Mouse (Mus musculus) liver, embryonic 13.5 days (tissue): ENCODE results near the gene Dedd2. TPM values are rescaled to one million over a fixed set of nuclear protein-coding genes. Genes with fewer than 3 reads are reported as not detected.
A peak's percentile ranks its signal among the peaks of the same experiment; 100 is the strongest.

Experiments used
- ATAC-seq: fragments of 200-750 bp; cut with Nextera tagmentation; 2 replicates; pipeline ENCODE4 v1.8.0; 2017; ENCODE audit warnings: low read depth, mild to moderate bottlenecking, moderate number of reproducible peaks, moderate library complexity
- DNase-seq: peaks from one replicate; pipeline ENCODE4 v3.0.0; 2022
- H3K27ac ChIP-seq: fragments of 300-500 bp; sonication (generic); 2 replicates; pipeline ENCODE4 v1.5.1; 2015; ENCODE audit warnings: moderate library complexity, mild to moderate bottlenecking, inconsistent platforms
- H3K27me3 ChIP-seq: fragments of 300-500 bp; sonication (generic); 2 replicates; pipeline ENCODE4 v1.6.1; 2015; ENCODE audit warnings: mild to moderate bottlenecking, inconsistent platforms
- H3K36me3 ChIP-seq: fragments of 300-500 bp; sonication (generic); 2 replicates; pipeline ENCODE4 v1.6.1; 2015; ENCODE audit warnings: mild to moderate bottlenecking, inconsistent platforms
- H3K4me1 ChIP-seq: fragments of 300-500 bp; sonication (generic); replicated peaks from 2 replicates; pipeline ENCODE4 v1.6.1; 2015; ENCODE audit warnings: inconsistent platforms
- H3K4me2 ChIP-seq: fragments of 300-500 bp; sonication (generic); 2 replicates; pipeline ENCODE4 v1.6.1; 2015; ENCODE audit warnings: inconsistent platforms, mild to moderate bottlenecking, moderate library complexity
- H3K4me3 ChIP-seq: fragments of 300-500 bp; sonication (generic); replicated peaks from 2 replicates; pipeline ENCODE4 v1.5.1; 2015; ENCODE audit warnings: mild to moderate bottlenecking, inconsistent platforms
- H3K9ac ChIP-seq: fragments of 300-500 bp; sonication (generic); 2 replicates; pipeline ENCODE4 v1.6.1; 2015; ENCODE audit warnings: mild to moderate bottlenecking, inconsistent platforms
- H3K9me3 ChIP-seq: fragments of 300-500 bp; sonication (generic); replicated peaks from 2 replicates; pipeline ENCODE4 v1.6.1; 2016; ENCODE audit warnings: inconsistent platforms
- WGBS: fragments of 180-500 bp; shearing (Covaris S2); methylation state at CpG from one replicate; pipeline ENCODE4 v1.1.7; 2015; ENCODE audit not compliant: insufficient replicate concordance; 5-methylcytosine and 5-hydroxymethylcytosine counted together
- polyA plus RNA-seq: library from polyadenylated mRNA; unstranded; fragments of >200 nt; fragmentation: Nextera tagmentation; extraction: Ambion mirVana; gene quantifications from 2 replicates; pipeline ENCODE4 v1.2.1, GENCODE M21; 2015

Dedd2 gene
- polyA plus RNA-seq, 1 experiment from 2014 or later, result 27.6 TPM

- Histone ChIP-seq H3K9ac (no peak overlapping the region), H3K27me3 (no peaks in the 10 kb centered on the region), H3K9me3 (no peaks in the 10 kb centered on the region), H3K27ac (no peak overlapping the region; the same call in 1 of the 2 replicates), H3K4me3 (no peak overlapping the region), H3K4me1 (peaks cover 83% of the 10 kb centered on the region), H3K4me2 (no peak overlapping the region), H3K36me3 (peaks cover 98% of the 10 kb centered on the region)
- WGBS, result 28% methylated on average over 3 of the region's 3 CpGs
- ATAC-seq, result no peak
- no peak for DNase-seq
These were observed 7.3 kb downstream of the Dedd2 start for GRCm38 (mm10) chr7:25213099-25213498.

- H3K9me3 ChIP-seq, result no peaks in the 10 kb centered on the region
- H3K27ac ChIP-seq, result peak overlapping the region; percentile 93
- H3K9ac ChIP-seq, result peak overlapping the region; percentile 67; the same call in 1 of the 2 replicates
- WGBS, result 88% methylated on average over 4 of the region's 4 CpGs
- no peaks in the 10 kb centered on the region for H3K27me3 ChIP-seq
- DNase-seq (no peak), ATAC-seq (no peak)
- H3K4me1 ChIP-seq, result peaks cover 93% of the 10 kb centered on the region
- peak overlapping the region; percentile 72 for H3K4me2 ChIP-seq
- peaks cover 99% of the 10 kb centered on the region for H3K36me3 ChIP-seq
- peak overlapping the region; percentile 48; the same call in 1 of the 2 replicates for H3K4me3 ChIP-seq
These were observed 9.9 kb downstream of the Dedd2 start for GRCm38 (mm10) chr7:25210482-25210881.

GRCm38 (mm10) chr7:25209161-25209622 lies 11.2 kb downstream of the Dedd2 start:
- Histone ChIP-seq H3K4me1 (peaks cover 95% of the 10 kb centered on the region), H3K27me3 (no peaks in the 10 kb centered on the region), H3K9ac (peak overlapping the region; percentile 67), H3K27ac (peak overlapping the region; percentile 93), H3K4me3 (peak overlapping the region; percentile 48), H3K4me2 (peak overlapping the region; percentile 72), H3K36me3 (peaks cover 100% of the 10 kb centered on the region), H3K9me3 (no peaks in the 10 kb centered on the region)
- peak; percentile 40 for DNase-seq
- 60% methylated on average over 3 of the region's 3 CpGs for WGBS
- ATAC-seq, result peak; percentile 91

GRCm38 (mm10) chr7:25206094-25206830 lies 14.2 kb downstream of the Dedd2 start:
- no peak for ATAC-seq
- H3K4me2 ChIP-seq, result no peak overlapping the region; the same call in 1 of the 2 replicates

GRCm38 (mm10) chr7:25205355-25206093 lies 14.9 kb downstream of the Dedd2 start:
- H3K36me3 ChIP-seq, result peaks cover 99% of the 10 kb centered on the region
- peak overlapping the region; percentile 15 for H3K4me2 ChIP-seq
- H3K27me3 ChIP-seq, result no peaks in the 10 kb centered on the region
- H3K27ac ChIP-seq, result peak overlapping the region; percentile 66
- H3K9ac ChIP-seq, result no peak overlapping the region
- ATAC-seq, result no peak
- H3K4me3 ChIP-seq, result no peak overlapping the region
- 44% methylated on average over 16 of the region's 16 CpGs for WGBS
- no peak for DNase-seq
- H3K9me3 ChIP-seq, result no peaks in the 10 kb centered on the region
- H3K4me1 ChIP-seq, result peaks cover 67% of the 10 kb centered on the region

More at GRCm38 (mm10) chr7:25206094-25206830, 14.2 kb downstream of the Dedd2 start:
- Histone ChIP-seq H3K36me3 (peaks cover 100% of the 10 kb centered on the region), H3K9me3 (no peaks in the 10 kb centered on the region), H3K4me1 (peaks cover 74% of the 10 kb centered on the region), H3K27ac (peak overlapping the region; percentile 93), H3K9ac (no peak overlapping the region), H3K27me3 (no peaks in the 10 kb centered on the region), H3K4me3 (no peak overlapping the region)
- 77% methylated on average over 16 of the region's 16 CpGs for WGBS
- DNase-seq, result no peak

GRCm38 (mm10) chr7:25203624-25204023 lies 16.8 kb downstream of the Dedd2 start:
- no peak overlapping the region for H3K4me3 ChIP-seq
- H3K4me1 ChIP-seq, result peaks cover 53% of the 10 kb centered on the region
- DNase-seq (no peak), ATAC-seq (no peak)
- H3K9me3 ChIP-seq, result no peaks in the 10 kb centered on the region
- no peak overlapping the region for H3K27ac ChIP-seq
- 87% methylated on average over 19 of the region's 20 CpGs for WGBS
- no peak overlapping the region for H3K9ac ChIP-seq
- peaks cover 80% of the 10 kb centered on the region for H3K36me3 ChIP-seq
- no peak overlapping the region for H3K4me2 ChIP-seq
- H3K27me3 ChIP-seq, result no peaks in the 10 kb centered on the region

GRCm38 (mm10) chr7:25197384-25198018 lies 22.9 kb downstream of the Dedd2 start:
- no peak for DNase-seq
- WGBS, result 69% methylated on average over 10 of the region's 10 CpGs
- Histone ChIP-seq H3K4me1 (peaks cover 51% of the 10 kb centered on the region), H3K36me3 (peaks cover 19% of the 10 kb centered on the region), H3K4me2 (no peak overlapping the region), H3K9me3 (no peaks in the 10 kb centered on the region), H3K4me3 (no peak overlapping the region), H3K27ac (no peak overlapping the region), H3K27me3 (no peaks in the 10 kb centered on the region), H3K9ac (no peak overlapping the region)
- ATAC-seq, result no peak

- Histone ChIP-seq H3K9ac (peak overlapping the region; percentile 4; the same call in 1 of the 2 replicates), H3K4me3 (no peak overlapping the region), H3K27ac (peak overlapping the region; percentile 78), H3K36me3 (peaks cover 5% of the 10 kb centered on the region), H3K4me1 (peaks cover 51% of the 10 kb centered on the region), H3K9me3 (no peaks in the 10 kb centered on the region), H3K4me2 (peak overlapping the region; percentile 43; the same call in 1 of the 2 replicates), H3K27me3 (no peaks in the 10 kb centered on the region)
- DNase-seq (no peak), ATAC-seq (no peak)
- WGBS, result 63% methylated on average over 9 of the region's 9 CpGs
These were observed 24.3 kb downstream of the Dedd2 start for GRCm38 (mm10) chr7:25196107-25196506.

- Histone ChIP-seq H3K4me3 (no peak overlapping the region), H3K4me1 (peaks cover 51% of the 10 kb centered on the region), H3K4me2 (peak overlapping the region; percentile 43), H3K27me3 (no peaks in the 10 kb centered on the region), H3K36me3 (no peaks in the 10 kb centered on the region), H3K9me3 (no peaks in the 10 kb centered on the region), H3K27ac (peak overlapping the region; percentile 78), H3K9ac (peak overlapping the region; percentile 52)
- ATAC-seq (peak; percentile 99), DNase-seq (peak; percentile 64)
- WGBS, result 68% methylated on average over 3 of the region's 3 CpGs
These were observed 25.3 kb downstream of the Dedd2 start for GRCm38 (mm10) chr7:25195148-25195547.

GRCm38 (mm10) chr7:25192110-25192509 lies 28.3 kb downstream of the Dedd2 start:
- DNase-seq (no peak), ATAC-seq (no peak)
- Histone ChIP-seq H3K4me2 (no peak overlapping the region), H3K27ac (no peak overlapping the region), H3K9ac (no peak overlapping the region), H3K27me3 (no peaks in the 10 kb centered on the region), H3K4me1 (peaks cover 35% of the 10 kb centered on the region), H3K36me3 (no peaks in the 10 kb centered on the region), H3K9me3 (no peaks in the 10 kb centered on the region), H3K4me3 (no peak overlapping the region)
- 71% methylated on average over 8 of the region's 8 CpGs for WGBS

- H3K4me1 ChIP-seq, result peaks cover 23% of the 10 kb centered on the region
- ATAC-seq (no peak), DNase-seq (no peak)
- H3K27ac ChIP-seq, result no peak overlapping the region
- H3K4me2 ChIP-seq, result no peak overlapping the region
- WGBS, result 76% methylated on average over 11 of the region's 11 CpGs
- no peak overlapping the region for H3K9ac ChIP-seq
- H3K36me3 ChIP-seq, result no peaks in the 10 kb centered on the region
- H3K4me3 ChIP-seq, result no peak overlapping the region
- no peaks in the 10 kb centered on the region for H3K27me3 ChIP-seq
- H3K9me3 ChIP-seq, result no peaks in the 10 kb centered on the region
These were observed 29.6 kb downstream of the Dedd2 start for GRCm38 (mm10) chr7:25190806-25191205.
